Mouse (Mus musculus): ENCODE data around the gene Scn5a.

The Scn5a gene

DNA sequence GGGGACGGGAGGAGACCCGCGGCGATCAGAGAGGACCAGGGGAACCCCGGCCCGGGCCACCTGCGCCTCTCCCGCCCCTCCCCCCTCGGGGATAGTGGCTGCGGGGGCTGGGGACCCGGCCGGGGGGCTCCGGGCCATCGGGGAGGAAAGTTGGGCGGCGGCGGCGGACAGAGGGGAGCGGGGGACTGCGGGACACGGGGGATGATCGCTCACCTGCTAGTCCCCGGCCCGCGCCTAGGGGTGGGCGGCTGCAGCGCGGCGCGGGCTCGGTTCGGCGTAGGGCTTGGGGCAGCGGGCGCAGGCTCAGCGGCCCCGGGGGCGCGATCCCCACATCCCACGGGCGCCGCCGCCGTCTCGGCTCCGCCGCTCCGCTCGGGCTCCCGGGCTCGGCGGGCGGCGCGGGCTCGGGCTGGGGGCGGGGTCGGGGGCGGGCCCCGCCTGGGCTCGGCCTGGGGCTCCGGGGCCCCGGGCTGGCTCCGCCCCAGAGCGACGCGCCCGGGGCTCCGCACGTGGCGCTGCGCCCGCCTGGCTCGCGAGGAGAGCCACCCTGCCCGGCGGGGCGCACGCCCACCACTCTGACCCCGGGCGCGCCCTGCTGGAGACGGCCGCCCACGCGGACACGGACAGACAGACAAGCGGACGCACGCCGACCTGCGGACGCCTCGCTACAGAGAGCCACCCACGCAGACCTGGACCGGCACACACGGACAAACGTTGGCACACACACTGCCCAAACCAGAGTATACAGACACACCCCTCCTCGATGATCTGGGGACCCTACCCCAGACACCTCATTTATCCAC is at the start of gene Scn5a:
Gene Scn5a (minus strand): TSS at position 381 of the 803 bp plus-strand sequence.
- DNase-seq (ENCODE audit: low read depth, low spot score) = peak; percentile 47

GRCm38 (mm10) chr9:119627227-119627626 is 48.4 kb upstream of the Scn5a start:
- no peak for DNase-seq (ENCODE audit: low read depth, low spot score)

DNA sequence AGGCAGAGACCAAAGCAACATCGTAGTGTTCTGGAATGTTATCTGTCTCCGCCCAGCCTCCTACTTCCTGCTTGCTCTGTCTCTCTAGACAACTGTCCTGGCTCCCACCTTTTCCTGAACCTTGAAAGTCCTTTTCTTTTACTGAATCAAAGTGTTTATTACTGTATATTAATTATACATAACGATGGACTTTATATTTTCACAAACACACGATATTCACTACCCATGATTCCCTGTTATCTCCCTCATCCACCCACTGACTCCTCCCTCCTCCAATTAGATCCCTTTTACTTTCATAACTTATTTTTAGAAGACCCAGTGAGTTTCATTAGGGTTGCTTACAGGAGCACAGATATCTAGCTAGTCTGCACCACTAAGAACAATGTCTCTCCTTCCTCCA is 45.3 kb upstream of the Scn5a start:
- DNase-seq (ENCODE audit: low read depth, low spot score) = no peak

DNA sequence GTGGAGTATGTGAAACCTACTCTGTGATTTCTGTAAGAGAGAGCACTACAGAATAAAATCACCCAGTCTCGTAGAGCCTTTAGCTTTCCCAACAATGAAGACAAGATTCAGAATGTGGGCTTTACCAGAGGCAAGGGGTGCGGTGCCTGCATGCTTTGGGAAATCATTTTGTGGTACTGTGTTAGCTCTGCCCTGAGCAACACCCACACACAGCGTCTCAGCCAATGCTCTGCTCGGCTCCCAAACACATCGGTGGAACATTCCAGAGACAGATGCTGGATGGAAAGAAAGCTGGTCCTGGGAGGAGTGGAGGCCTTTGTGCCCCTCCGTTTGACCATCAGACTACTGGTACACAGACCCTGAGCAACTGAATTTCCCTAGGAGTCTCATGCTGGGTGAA is 36.0 kb upstream of the Scn5a start:
- no peak for DNase-seq (ENCODE audit: low read depth, low spot score)

GRCm38 (mm10) chr9:119610563-119611166 is 31.8 kb upstream of the Scn5a start:
- DNase-seq (ENCODE audit: low read depth, low spot score) = no peak

DNA sequence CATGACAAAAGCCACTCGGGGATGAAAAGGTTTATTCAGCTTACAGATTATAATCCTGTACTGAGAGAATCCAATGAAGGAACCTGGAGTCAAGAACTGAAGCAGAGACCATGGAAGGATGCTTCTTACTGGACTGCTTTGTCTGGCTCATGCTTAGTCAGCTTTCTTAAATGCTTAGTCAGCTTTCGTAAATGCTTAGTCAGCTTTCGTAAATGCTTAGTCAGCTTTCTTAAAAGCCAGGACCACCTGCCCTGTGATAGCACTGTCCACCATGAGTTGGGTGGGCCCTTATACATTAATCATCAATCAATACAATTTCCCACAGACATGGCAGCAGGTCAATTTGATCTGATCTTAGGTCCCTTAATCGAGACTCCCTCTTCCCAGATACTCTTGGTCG is 28.1 kb upstream of the Scn5a start:
- no peak for DNase-seq (ENCODE audit: low read depth, low spot score)

GRCm38 (mm10) chr9:119604607-119605006 is 25.8 kb upstream of the Scn5a start:
- DNase-seq (ENCODE audit: low read depth, low spot score) = no peak

DNA sequence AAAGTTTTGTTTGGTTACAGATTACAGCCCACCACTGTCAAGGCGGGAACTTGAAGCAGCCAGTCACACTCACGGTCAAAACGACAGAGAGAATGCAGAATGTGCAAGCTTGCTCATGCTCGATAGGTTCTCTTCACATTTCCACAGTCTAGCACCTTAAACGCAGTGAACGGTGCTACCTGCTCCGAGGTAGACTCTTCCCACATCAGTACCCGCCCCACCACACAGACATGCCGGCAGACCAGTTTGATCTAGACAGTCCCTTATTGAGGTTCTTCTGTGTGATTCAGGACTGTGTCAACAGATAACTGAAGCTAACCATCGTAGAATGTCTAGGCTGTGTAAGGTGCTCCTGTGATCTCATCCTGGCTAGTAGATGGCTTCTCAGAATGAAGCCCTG is 19.7 kb upstream of the Scn5a start:
- DNase-seq (ENCODE audit: low read depth, low spot score) = no peak

GRCm38 (mm10) chr9:119597332-119597731 is 18.5 kb upstream of the Scn5a start:
- no peak for DNase-seq (ENCODE audit: low read depth, low spot score)

DNA sequence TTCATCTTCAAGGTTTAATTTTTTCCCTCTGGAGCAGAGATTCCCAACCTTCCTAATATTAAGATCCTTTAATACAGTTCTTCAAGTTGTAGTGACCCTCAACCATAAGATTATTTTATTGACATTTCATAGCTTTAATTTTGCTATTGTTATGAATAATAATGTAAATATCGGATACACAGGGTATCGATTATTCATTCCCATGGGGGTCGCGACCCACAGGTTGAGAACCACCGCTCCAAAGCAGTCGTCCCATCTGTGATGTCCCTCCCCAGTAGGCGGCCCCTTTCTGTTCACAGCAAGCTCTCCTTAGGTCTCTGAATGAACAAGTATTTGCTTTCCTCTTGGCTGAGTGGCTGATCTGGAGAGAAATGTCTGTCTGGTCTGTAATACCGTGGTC is 10.8 kb upstream of the Scn5a start:
- no peak for DNase-seq (ENCODE audit: low read depth, low spot score)

DNA sequence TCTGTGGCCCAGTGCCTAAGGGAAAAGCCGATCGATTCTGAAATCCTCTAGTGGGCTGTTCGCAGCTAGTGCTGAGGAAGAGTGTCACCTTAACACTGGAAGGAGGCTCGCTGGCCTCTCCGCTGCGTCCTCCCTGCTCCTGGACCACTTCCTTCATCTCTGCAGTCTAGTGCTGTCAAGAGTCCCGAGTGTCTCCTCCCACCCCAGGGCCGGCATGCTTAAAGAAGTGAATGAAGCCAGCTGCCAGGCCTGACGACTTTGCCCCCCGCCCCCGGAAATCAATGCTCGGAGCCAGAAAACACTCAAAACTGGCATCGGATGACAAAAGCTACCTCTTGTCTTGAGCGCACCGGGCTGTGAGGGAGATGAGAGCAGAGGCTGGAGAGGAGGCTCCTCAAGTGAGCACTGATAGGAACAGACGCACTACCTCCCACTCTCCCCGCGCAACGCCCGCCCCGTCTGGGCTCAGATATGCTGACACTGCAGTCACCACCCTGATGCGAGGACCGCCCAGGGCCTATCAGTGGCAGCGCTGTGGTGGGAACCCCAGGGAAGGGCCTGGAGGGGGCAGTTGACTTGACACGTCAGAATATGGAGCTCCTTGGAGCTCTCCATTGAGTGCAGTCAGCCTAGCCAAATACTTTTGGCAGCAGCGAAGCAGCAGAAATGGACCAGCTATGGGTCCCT is 10.1 kb upstream of the Scn5a start:
- no peak for DNase-seq (ENCODE audit: low read depth, low spot score)

GRCm38 (mm10) chr9:119580668-119581067 is 1.9 kb upstream of the Scn5a start:
- peak; percentile 79 for DNase-seq (ENCODE audit: low read depth, low spot score)

GRCm38 (mm10) chr9:119580187-119580586 is 1.4 kb upstream of the Scn5a start:
- peak; percentile 13 for DNase-seq (ENCODE audit: low read depth, low spot score)

- no peak for DNase-seq (ENCODE audit: low read depth, low spot score)
Observed at GRCm38 (mm10) chr9:119578311-119578635, 543 bp downstream of the Scn5a start.

GRCm38 (mm10) chr9:119576977-119577376 is 1.8 kb downstream of the Scn5a start:
- no peak for DNase-seq (ENCODE audit: low read depth, low spot score)

DNA sequence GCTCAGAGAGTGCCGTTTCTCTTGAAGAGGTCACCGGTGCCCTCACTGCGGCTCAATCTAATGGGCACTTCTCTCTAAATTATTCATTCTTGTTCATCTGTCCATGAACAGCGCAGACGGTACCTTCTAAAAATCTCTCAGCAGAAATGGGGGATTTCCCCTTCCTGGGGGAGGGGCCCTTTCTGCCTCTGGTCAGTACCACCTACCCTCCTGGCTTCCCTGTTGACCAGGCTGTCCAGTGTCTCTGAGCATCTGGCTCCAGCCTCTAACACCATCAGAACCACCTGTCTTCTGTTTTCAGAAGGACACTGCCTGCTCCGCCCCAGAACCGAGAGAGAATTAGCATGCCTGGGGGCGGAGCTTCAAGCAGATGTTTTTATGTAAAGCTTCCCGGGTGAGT is 3.1 kb downstream of the Scn5a start:
- no peak for DNase-seq (ENCODE audit: low read depth, low spot score)

- DNase-seq (ENCODE audit: low read depth, low spot score) = no peak
Observed at GRCm38 (mm10) chr9:119574366-119574765, 4.5 kb downstream of the Scn5a start.

GRCm38 (mm10) chr9:119573009-119573408 is 5.8 kb downstream of the Scn5a start:
- no peak for DNase-seq (ENCODE audit: low read depth, low spot score)

- no peak for DNase-seq (ENCODE audit: low read depth, low spot score)
Observed at GRCm38 (mm10) chr9:119571411-119571888, 7.4 kb downstream of the Scn5a start.

- no peak for DNase-seq (ENCODE audit: low read depth, low spot score)
Observed at GRCm38 (mm10) chr9:119570652-119571051, 8.2 kb downstream of the Scn5a start.

DNA sequence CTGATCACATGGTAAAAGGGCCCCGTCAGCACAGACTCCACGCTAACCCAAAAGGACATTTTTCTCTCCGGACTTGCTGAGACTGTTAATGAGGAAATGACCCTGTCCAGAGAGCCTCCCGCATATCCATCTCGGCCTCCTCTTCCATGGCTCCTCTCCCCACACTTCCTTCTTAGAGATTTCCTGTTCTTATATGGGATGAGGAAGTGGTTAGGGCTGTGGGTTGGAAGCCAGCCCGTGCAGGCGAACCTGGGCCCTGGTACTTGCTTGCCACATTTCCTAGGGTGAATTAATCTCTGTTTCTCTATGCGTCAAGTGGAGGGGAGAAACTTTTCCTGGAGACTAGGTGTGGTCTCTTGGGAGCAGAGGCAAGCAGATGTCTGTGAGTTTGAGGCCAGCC is 10.1 kb downstream of the Scn5a start:
- no peak for DNase-seq (ENCODE audit: low read depth, low spot score)

DNA sequence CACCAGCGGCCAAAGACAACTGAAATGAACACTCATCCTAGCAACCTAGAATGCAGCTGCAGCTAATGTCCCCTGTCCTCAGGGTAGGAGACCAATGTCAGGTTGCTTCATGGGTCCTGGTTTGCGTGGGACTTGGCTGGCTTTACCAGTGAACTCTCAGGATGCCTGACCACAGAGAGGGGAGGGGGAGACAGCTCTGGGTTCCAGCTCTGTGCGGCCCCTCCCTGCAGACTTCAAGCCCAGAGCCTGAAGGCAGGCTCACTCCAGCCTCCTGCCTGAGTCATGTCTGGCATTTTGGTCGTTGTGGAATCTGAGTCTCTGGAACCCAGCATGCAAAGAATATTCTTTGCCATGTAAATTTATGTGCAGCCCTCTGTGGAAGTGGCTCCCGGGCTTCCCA is 11.0 kb downstream of the Scn5a start:
- DNase-seq (ENCODE audit: low read depth, low spot score) = no peak

- DNase-seq (ENCODE audit: low read depth, low spot score) = no peak
Observed at GRCm38 (mm10) chr9:119566214-119566613, 12.6 kb downstream of the Scn5a start.
